Mouse (Mus musculus) limb, embryonic 14.5 days (tissue): ENCODE measurements around the gene Prss44. TPM values are rescaled to one million over a fixed set of nuclear protein-coding genes. Genes with fewer than 3 reads are reported as not detected.

Experiments used
- ATAC-seq: fragments of 200-750 bp; cut with Nextera tagmentation; 2 replicates; pipeline ENCODE4 v1.8.0; 2017; ENCODE audit warnings: low read depth, moderate number of reproducible peaks, moderate TSS enrichment; ENCODE audit not compliant: low FRiP score
- DNase-seq: peaks from one replicate; pipeline ENCODE4 v3.0.0-alpha.2; 2015; ENCODE audit warnings: low spot score
- H3K27ac ChIP-seq: fragments of 300-500 bp; sonication (generic); replicated peaks from 2 replicates; pipeline ENCODE4 v1.5.1; 2014; ENCODE audit warnings: low read depth, mild to moderate bottlenecking, low read length, moderate library complexity, mixed read lengths
- H3K27me3 ChIP-seq: fragments of 300-500 bp; sonication (generic); 2 replicates; pipeline ENCODE4 v1.6.1; 2014; ENCODE audit warnings: low read length, mixed read lengths; ENCODE audit not compliant: control insufficient read depth, insufficient read depth
- H3K36me3 ChIP-seq: fragments of 300-500 bp; sonication (generic); 2 replicates; pipeline ENCODE4 v1.6.1; 2014; ENCODE audit warnings: mild to moderate bottlenecking, low read length, moderate library complexity, mixed read lengths; ENCODE audit not compliant: control insufficient read depth, insufficient read depth
- H3K4me1 ChIP-seq: fragments of 300-500 bp; sonication (generic); 2 replicates; pipeline ENCODE4 v1.6.1; 2014; ENCODE audit warnings: antibody characterized with exemption, low read length, mixed read lengths; ENCODE audit not compliant: control insufficient read depth, insufficient read depth
- H3K4me2 ChIP-seq: fragments of 300-500 bp; sonication (generic); replicated peaks from 2 replicates; pipeline ENCODE4 v1.6.1; 2014; ENCODE audit warnings: low read depth, mild to moderate bottlenecking, low read length, moderate library complexity; ENCODE audit not compliant: severe bottlenecking
- H3K4me3 ChIP-seq: fragments of 300-500 bp; sonication (generic); replicated peaks from 2 replicates; pipeline ENCODE4 v1.5.1; 2014; ENCODE audit warnings: low read length
- H3K9ac ChIP-seq: fragments of 300-500 bp; sonication (generic); 2 replicates; pipeline ENCODE4 v1.6.1; 2014; ENCODE audit warnings: mild to moderate bottlenecking, low read depth, low read length, moderate library complexity; ENCODE audit not compliant: severe bottlenecking
- H3K9me3 ChIP-seq: fragments of 300-500 bp; sonication (generic); 2 replicates; pipeline ENCODE4 v1.6.1; 2016; ENCODE audit warnings: low read length; ENCODE audit not compliant: control insufficient read depth
- POLR2A ChIP-seq: fragments of 200-500 bp; IDR thresholded peaks from 2 replicates; pipeline ENCODE4 v1.8.0; 2012; ENCODE audit warnings: inconsistent platforms, mild to moderate bottlenecking, moderate library complexity, borderline replicate concordance; ENCODE audit not compliant: insufficient read depth, insufficient read length; ENCODE audit errors: extremely low read depth
- WGBS: fragments of 180-500 bp; shearing (Covaris S2); extraction: QIAGEN DNeasy Blood & Tissue Kit; methylation state at CpG from one replicate; pipeline ENCODE4 v1.1.7; 2014; 5-methylcytosine and 5-hydroxymethylcytosine counted together
- polyA plus RNA-seq, 2 experiments: library from polyadenylated mRNA; depleted of rRNA in 1 of 2; stranded (reverse) in 1 of 2; unstranded in 1 of 2; fragments of >200 nt; fragmentation: Nextera tagmentation in 1 of 2; extraction: Ambion mirVana in 1 of 2; gene quantifications; 2 replicates each; pipeline versions ENCODE4 v1.2.1 to v1.2.3; 2012 to 2014

The Prss44 gene
- polyA plus RNA-seq, 2 experiments: not detected

- Histone ChIP-seq H3K4me3 (no peak overlapping the region), H3K36me3 (no peaks in the 10 kb centered on the region), H3K9me3 (no peaks in the 10 kb centered on the region), H3K4me1 (peaks cover 3% of the 10 kb centered on the region; the same call in 1 of the 2 replicates), H3K9ac (no peak overlapping the region), H3K4me2 (no peak overlapping the region), H3K27me3 (peaks cover 5% of the 10 kb centered on the region; the same call in 1 of the 2 replicates), H3K27ac (no peak overlapping the region)
- TF ChIP-seq POLR2A: no peak
- ATAC-seq (no peak), DNase-seq (no peak)
- WGBS: 16% methylated on average over 5 of the region's 5 CpGs
These were observed 44.7 kb downstream of the Prss44 start for GRCm38 (mm10) chr9:110858523-110858922.

- Histone ChIP-seq H3K36me3 (no peaks in the 10 kb centered on the region), H3K4me3 (no peak overlapping the region), H3K4me1 (peaks cover 3% of the 10 kb centered on the region; the same call in 1 of the 2 replicates), H3K27ac (no peak overlapping the region), H3K9ac (no peak overlapping the region), H3K27me3 (peaks cover 5% of the 10 kb centered on the region; the same call in 1 of the 2 replicates), H3K4me2 (no peak overlapping the region), H3K9me3 (no peaks in the 10 kb centered on the region)
- ATAC-seq (no peak), DNase-seq (no peak)
- TF ChIP-seq POLR2A: no peak
- 70% methylated on average over 5 of the region's 5 CpGs for WGBS
These were observed 45.3 kb downstream of the Prss44 start for GRCm38 (mm10) chr9:110858967-110859596.

- TF ChIP-seq POLR2A: no peak
- Histone ChIP-seq H3K4me3 (no peak overlapping the region), H3K9me3 (no peaks in the 10 kb centered on the region), H3K4me1 (peaks cover 14% of the 10 kb centered on the region), H3K9ac (no peak overlapping the region), H3K4me2 (no peak overlapping the region), H3K36me3 (no peaks in the 10 kb centered on the region), H3K27ac (no peak overlapping the region), H3K27me3 (peaks cover 19% of the 10 kb centered on the region)
- WGBS: 22% methylated on average over 7 of the region's 7 CpGs
- DNase-seq (peak; percentile 51), ATAC-seq (no peak)
These were observed 57.2 kb downstream of the Prss44 start for GRCm38 (mm10) chr9:110871030-110871429.

Other genes starting within 250 kb of the Prss44 start
- 40.0 and 53.8 TPM in 2 replicates for gene Nradd, start 189.5 kb upstream of the Prss44 start, polyA plus RNA-seq (2012; rRNA removed)
- gene Nradd, start 189.5 kb upstream of the Prss44 start, polyA plus RNA-seq (2014; fragmentation: Nextera tagmentation; extraction: Ambion mirVana): 28.1 and 30.4 TPM in 2 replicates
- gene Nbeal2, start 159.8 kb upstream of the Prss44 start, polyA plus RNA-seq (2012; rRNA removed): 8.4 and 9.4 TPM in 2 replicates
- 3.2 and 3.3 TPM in 2 replicates for gene Nbeal2, start 159.8 kb upstream of the Prss44 start, polyA plus RNA-seq (2014; fragmentation: Nextera tagmentation; extraction: Ambion mirVana)
- gene Ccdc12, start 157.5 kb upstream of the Prss44 start, polyA plus RNA-seq (2012; rRNA removed): 72.2 and 83.8 TPM in 2 replicates
- 102 and 123 TPM in 2 replicates for gene Ccdc12, start 157.5 kb upstream of the Prss44 start, polyA plus RNA-seq (2014; fragmentation: Nextera tagmentation; extraction: Ambion mirVana)
- gene Myl3, start 72.1 kb upstream of the Prss44 start, polyA plus RNA-seq (2012; rRNA removed): 18.9 and 26.1 TPM in 2 replicates
- gene Myl3, start 72.1 kb upstream of the Prss44 start, polyA plus RNA-seq (2014; fragmentation: Nextera tagmentation; extraction: Ambion mirVana): 16.4 and 28.1 TPM in 2 replicates
- gene Pth1r, start 66.8 kb upstream of the Prss44 start, polyA plus RNA-seq (2012; rRNA removed): 149 and 203 TPM in 2 replicates
- 96.9 and 99.1 TPM in 2 replicates for gene Pth1r, start 66.8 kb upstream of the Prss44 start, polyA plus RNA-seq (2014; fragmentation: Nextera tagmentation; extraction: Ambion mirVana)
- 0.04 TPM in 1 of 2 replicates, not detected in the other for gene Prss42, start 15.8 kb upstream of the Prss44 start, polyA plus RNA-seq (2012; rRNA removed)
- not detected in 2 replicates for gene Prss42, start 15.8 kb upstream of the Prss44 start, polyA plus RNA-seq (2014; fragmentation: Nextera tagmentation; extraction: Ambion mirVana)
- not detected in 2 replicates for gene Prss43, start 12.7 kb downstream of the Prss44 start, polyA plus RNA-seq (2012; rRNA removed)
- gene Prss43, start 12.7 kb downstream of the Prss44 start, polyA plus RNA-seq (2014; fragmentation: Nextera tagmentation; extraction: Ambion mirVana): not detected in 2 replicates
- not detected in 2 replicates for gene Prss45, start 20.6 kb downstream of the Prss44 start, polyA plus RNA-seq (2012; rRNA removed)
- not detected in 2 replicates for gene Prss45, start 20.6 kb downstream of the Prss44 start, polyA plus RNA-seq (2014; fragmentation: Nextera tagmentation; extraction: Ambion mirVana)
- gene Prss46, start 30.5 kb downstream of the Prss44 start, polyA plus RNA-seq (2012; rRNA removed): not detected in 2 replicates
- not detected in 2 replicates for gene Prss46, start 30.5 kb downstream of the Prss44 start, polyA plus RNA-seq (2014; fragmentation: Nextera tagmentation; extraction: Ambion mirVana)
- gene Prss50, start 44.0 kb downstream of the Prss44 start, polyA plus RNA-seq (2012; rRNA removed): 0.41 and 0.54 TPM in 2 replicates
- 0.21 and 0.26 TPM in 2 replicates for gene Prss50, start 44.0 kb downstream of the Prss44 start, polyA plus RNA-seq (2014; fragmentation: Nextera tagmentation; extraction: Ambion mirVana)
- 7.3 and 7.4 TPM in 2 replicates for gene Als2cl, start 65.9 kb downstream of the Prss44 start, polyA plus RNA-seq (2012; rRNA removed)
- 1.6 and 1.9 TPM in 2 replicates for gene Als2cl, start 65.9 kb downstream of the Prss44 start, polyA plus RNA-seq (2014; fragmentation: Nextera tagmentation; extraction: Ambion mirVana)
- gene Tmie, start 66.1 kb downstream of the Prss44 start, polyA plus RNA-seq (2012; rRNA removed): 0.61 and 0.85 TPM in 2 replicates
- 0.37 and 0.52 TPM in 2 replicates for gene Tmie, start 66.1 kb downstream of the Prss44 start, polyA plus RNA-seq (2014; fragmentation: Nextera tagmentation; extraction: Ambion mirVana)
- gene Fam240a, start 102.9 kb downstream of the Prss44 start, polyA plus RNA-seq (2012; rRNA removed): not detected in 2 replicates
- not detected in 2 replicates for gene Fam240a, start 102.9 kb downstream of the Prss44 start, polyA plus RNA-seq (2014; fragmentation: Nextera tagmentation; extraction: Ambion mirVana)
- 0.38 and 0.56 TPM in 2 replicates for gene Tdgf1, start 132.2 kb downstream of the Prss44 start, polyA plus RNA-seq (2012; rRNA removed)
- gene Tdgf1, start 132.2 kb downstream of the Prss44 start, polyA plus RNA-seq (2014; fragmentation: Nextera tagmentation; extraction: Ambion mirVana): 0.40 and 0.54 TPM in 2 replicates
- 0.04 and 0.12 TPM in 2 replicates for gene Lrrc2, start 137.6 kb downstream of the Prss44 start, polyA plus RNA-seq (2012; rRNA removed)
- gene Lrrc2, start 137.6 kb downstream of the Prss44 start, polyA plus RNA-seq (2014; fragmentation: Nextera tagmentation; extraction: Ambion mirVana): 0.08 TPM in 1 of 2 replicates, not detected in the other
- gene Rtp3, start 176.6 kb downstream of the Prss44 start, polyA plus RNA-seq (2012; rRNA removed): 0.20 and 0.24 TPM in 2 replicates
- gene Rtp3, start 176.6 kb downstream of the Prss44 start, polyA plus RNA-seq (2014; fragmentation: Nextera tagmentation; extraction: Ambion mirVana): not detected in 2 replicates
- 0.44 and 1.1 TPM in 2 replicates for gene Ltf, start 205.3 kb downstream of the Prss44 start, polyA plus RNA-seq (2012; rRNA removed)
- 0.47 and 1.4 TPM in 2 replicates for gene Ltf, start 205.3 kb downstream of the Prss44 start, polyA plus RNA-seq (2014; fragmentation: Nextera tagmentation; extraction: Ambion mirVana)
- 0.50 and 0.63 TPM in 2 replicates for gene Ccrl2, start 243.5 kb downstream of the Prss44 start, polyA plus RNA-seq (2012; rRNA removed)
- gene Ccrl2, start 243.5 kb downstream of the Prss44 start, polyA plus RNA-seq (2014; fragmentation: Nextera tagmentation; extraction: Ambion mirVana): 0.59 and 0.88 TPM in 2 replicates